Mouse (Mus musculus) forebrain, postnatal 0 days (tissue): Measurements from ENCODE around the gene Fbxw4. TPM values are rescaled to one million over a fixed set of nuclear protein-coding genes. Genes with fewer than 3 reads are reported as not detected.
"Not testable (repeated sequence)": the region's sequence is repeated elsewhere in the genome, so short reads cannot be mapped to it uniquely, and the experiment has no call there.

Experiments
- ATAC-seq: fragments of 200-750 bp; cut with Nextera tagmentation; 2 replicates; pipeline ENCODE4 v1.8.0; 2017; ENCODE audit warnings: mild to moderate bottlenecking, moderate library complexity
- DNase-seq: peaks from one replicate; pipeline ENCODE4 v3.0.0-alpha.2; 2015
- H3K27ac ChIP-seq: fragments of 300-500 bp; sonication (generic); 2 replicates; pipeline ENCODE4 v1.5.1; 2014; ENCODE audit warnings: low read depth, mild to moderate bottlenecking, antibody characterized with exemption, low read length, moderate library complexity, mixed read lengths
- H3K27me3 ChIP-seq: fragments of 300-500 bp; sonication (generic); 2 replicates; pipeline ENCODE4 v1.6.1; 2014; ENCODE audit warnings: mild to moderate bottlenecking, low read length, mixed read lengths; ENCODE audit not compliant: insufficient read depth
- H3K36me3 ChIP-seq: fragments of 300-500 bp; sonication (generic); 2 replicates; pipeline ENCODE4 v1.6.1; 2014; ENCODE audit warnings: mild to moderate bottlenecking, moderate library complexity; ENCODE audit not compliant: insufficient read depth
- H3K4me1 ChIP-seq: fragments of 300-500 bp; sonication (generic); 2 replicates; pipeline ENCODE4 v1.6.1; 2014; ENCODE audit warnings: antibody characterized with exemption; ENCODE audit not compliant: insufficient read depth
- H3K4me2 ChIP-seq: fragments of 300-500 bp; sonication (generic); 2 replicates; pipeline ENCODE4 v1.6.1; 2014; ENCODE audit warnings: low read depth, mild to moderate bottlenecking, moderate library complexity
- H3K4me3 ChIP-seq: fragments of 300-500 bp; sonication (generic); 2 replicates; pipeline ENCODE4 v1.5.1; 2014; ENCODE audit warnings: low read depth, low read length, mixed read lengths
- H3K9ac ChIP-seq: fragments of 300-500 bp; sonication (generic); 2 replicates; pipeline ENCODE4 v1.6.1; 2014; ENCODE audit warnings: mild to moderate bottlenecking
- H3K9me3 ChIP-seq: fragments of 300-500 bp; sonication (generic); 2 replicates; pipeline ENCODE4 v1.6.1; 2016; ENCODE audit warnings: low read length
- CTCF ChIP-seq: sonication (generic); IDR thresholded peaks from 2 replicates; pipeline ENCODE4 v1.5.1; 2016; ENCODE audit warnings: antibody characterized with exemption, control low read depth, low read depth
- WGBS: fragments of 180-500 bp; shearing (Covaris S2); extraction: QIAGEN DNeasy Blood & Tissue Kit; methylation state at CpG from one replicate; pipeline ENCODE4 v1.1.7; 2014; 5-methylcytosine and 5-hydroxymethylcytosine counted together
- polyA plus RNA-seq: library from polyadenylated mRNA; unstranded; fragments of >200 nt; fragmentation: Nextera tagmentation; extraction: Ambion mirVana; gene quantifications from 2 replicates; pipeline ENCODE4 v1.2.1, GENCODE M21; 2015
- total RNA-seq: library from RNA; depleted of rRNA; stranded (reverse); fragments of >200 nt; gene quantifications from 2 replicates; pipeline ENCODE4 v1.2.3, GENCODE M21; 2014

Fbxw4 gene
- total and polyA plus RNA-seq, 2 experiments from 2014 or later = 6.4 to 31.8 TPM

GRCm38 (mm10) chr19:45655870-45656269, 4.2 kb downstream of the Fbxw4 start:
- H3K4me3 ChIP-seq = no peak overlapping the region
- no peak for ATAC-seq
- no peak overlapping the region for H3K4me2 ChIP-seq
- no peak overlapping the region for H3K9ac ChIP-seq
- no peaks in the 10 kb centered on the region for H3K27me3 ChIP-seq
- no peak for TF ChIP-seq CTCF
- H3K36me3 ChIP-seq = no peaks in the 10 kb centered on the region
- no peak for DNase-seq
- no peak overlapping the region for H3K27ac ChIP-seq
- H3K4me1 ChIP-seq = peaks cover 5% of the 10 kb centered on the region; the same call in 1 of the 2 replicates
- WGBS = 55% methylated on average over 8 of the region's 8 CpGs
- no peaks in the 10 kb centered on the region for H3K9me3 ChIP-seq

- Histone ChIP-seq H3K27ac (no peak overlapping the region), H3K27me3 (no peaks in the 10 kb centered on the region), H3K9me3 (no peaks in the 10 kb centered on the region), H3K4me3 (no peak overlapping the region), H3K4me2 (no peak overlapping the region), H3K36me3 (no peaks in the 10 kb centered on the region), H3K9ac (no peak overlapping the region), H3K4me1 (0 out of 2 replicates have a peak, but pooled peaks cover 2% of the 10 kb centered on the region)
- ATAC-seq = no peak
- 31% methylated on average over 6 of the region's 6 CpGs for WGBS
- DNase-seq = no peak
- TF ChIP-seq CTCF = no peak
Observed at GRCm38 (mm10) chr19:45653986-45654385, 6.1 kb downstream of the Fbxw4 start.

DNA sequence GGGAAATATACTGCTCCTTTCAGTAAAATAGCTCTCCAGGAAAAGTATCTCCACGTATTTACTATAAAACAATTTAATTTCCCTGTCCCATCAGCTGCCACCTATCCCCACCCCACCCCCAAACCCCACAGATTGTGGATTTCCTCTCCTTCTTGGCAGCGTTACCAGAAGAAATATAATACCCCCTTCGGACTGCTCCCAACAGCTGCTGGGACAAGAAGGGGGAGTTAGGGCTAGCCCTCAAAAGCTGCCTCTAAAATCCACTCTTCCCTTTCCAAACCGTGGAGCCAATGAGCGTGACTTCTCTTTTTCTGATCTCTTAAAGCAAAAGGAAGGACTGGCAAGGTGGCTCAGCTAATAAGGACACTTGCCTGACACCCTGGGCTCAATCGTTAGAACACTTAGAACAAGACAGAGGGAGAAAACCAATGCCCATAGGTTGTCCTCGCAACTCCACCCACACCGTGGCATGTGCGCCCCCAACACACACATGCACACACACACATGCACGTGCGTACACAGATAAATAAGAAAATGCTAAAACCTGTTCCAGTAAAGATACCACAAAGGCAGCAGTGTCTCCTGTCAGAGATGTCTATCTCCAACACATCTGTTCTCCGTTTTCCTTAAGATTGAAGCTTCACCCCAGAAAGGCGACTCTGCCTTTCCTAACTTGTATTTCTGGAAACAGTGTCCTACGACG, 7.7 kb downstream of the Fbxw4 start:
- DNase-seq = no peak

GRCm38 (mm10) chr19:45651524-45651923, 8.6 kb downstream of the Fbxw4 start:
- 88% methylated on average over 8 of the region's 8 CpGs for WGBS
- ATAC-seq = no peak
- DNase-seq = no peak

More for the DNA sequence above, 7.7 kb downstream of the Fbxw4 start:
- no peak overlapping the region for H3K4me2 ChIP-seq
- H3K27me3 ChIP-seq = no peaks in the 10 kb centered on the region
- no peaks in the 10 kb centered on the region for H3K36me3 ChIP-seq
- TF ChIP-seq CTCF = no peak
- no peaks in the 10 kb centered on the region for H3K4me1 ChIP-seq
- 58% methylated on average over 15 of the region's 15 CpGs for WGBS
- ATAC-seq = no peak
- no peaks in the 10 kb centered on the region for H3K9me3 ChIP-seq
- no peak overlapping the region for H3K4me3 ChIP-seq
- no peak overlapping the region for H3K9ac ChIP-seq
- H3K27ac ChIP-seq = no peak overlapping the region

GRCm38 (mm10) chr19:45649776-45650175, 10.3 kb downstream of the Fbxw4 start:
- H3K9me3 ChIP-seq = no peaks in the 10 kb centered on the region
- no peak for TF ChIP-seq CTCF
- no peaks in the 10 kb centered on the region for H3K36me3 ChIP-seq
- H3K27me3 ChIP-seq = no peaks in the 10 kb centered on the region
- no peak overlapping the region for H3K4me2 ChIP-seq
- H3K27ac ChIP-seq = no peak overlapping the region
- DNase-seq (no peak), ATAC-seq (no peak)
- no peak overlapping the region for H3K9ac ChIP-seq
- 87% methylated on average over 4 of the region's 4 CpGs for WGBS
- H3K4me1 ChIP-seq = no peaks in the 10 kb centered on the region
- H3K4me3 ChIP-seq = no peak overlapping the region

More at GRCm38 (mm10) chr19:45651524-45651923, 8.6 kb downstream of the Fbxw4 start:
- no peaks in the 10 kb centered on the region for H3K9me3 ChIP-seq
- H3K4me1 ChIP-seq = no peaks in the 10 kb centered on the region
- H3K27ac ChIP-seq = no peak overlapping the region
- no peaks in the 10 kb centered on the region for H3K27me3 ChIP-seq
- no peak overlapping the region for H3K4me3 ChIP-seq
- H3K36me3 ChIP-seq = no peaks in the 10 kb centered on the region
- no peak for TF ChIP-seq CTCF
- H3K4me2 ChIP-seq = no peak overlapping the region
- H3K9ac ChIP-seq = no peak overlapping the region

DNA sequence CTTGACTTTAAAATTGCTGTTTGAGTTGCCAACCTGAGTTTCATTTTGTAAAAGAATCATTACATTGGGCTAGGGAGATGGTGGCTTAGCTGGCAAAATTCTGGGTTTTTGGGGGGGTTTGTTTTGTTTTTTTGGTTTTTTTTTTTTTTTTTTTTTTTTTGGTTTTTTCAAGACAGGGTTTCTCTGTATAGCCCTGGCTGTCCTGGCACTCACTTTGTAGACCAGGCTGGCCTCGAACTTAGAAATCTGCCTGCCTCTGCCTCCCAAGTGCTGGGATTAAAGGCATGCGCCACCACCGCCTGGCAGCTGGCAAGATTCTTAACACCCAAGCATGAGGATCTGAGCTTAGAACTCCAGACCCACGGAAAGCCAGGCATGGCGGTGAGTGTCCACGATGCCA, 11.6 kb downstream of the Fbxw4 start:
- ATAC-seq, H3K36me3 ChIP-seq, H3K27ac ChIP-seq, H3K4me2 ChIP-seq, H3K9me3 ChIP-seq, H3K27me3 ChIP-seq, H3K9ac ChIP-seq, DNase-seq, H3K4me1 ChIP-seq, H3K4me3 ChIP-seq: not testable (repeated sequence)
- 98% methylated on average over 6 of the region's 6 CpGs for WGBS

GRCm38 (mm10) chr19:45646866-45647265, 13.2 kb downstream of the Fbxw4 start:
- H3K9ac ChIP-seq = no peak overlapping the region
- ATAC-seq = no peak
- no peak overlapping the region for H3K27ac ChIP-seq
- H3K27me3 ChIP-seq = no peaks in the 10 kb centered on the region
- no peak overlapping the region for H3K4me2 ChIP-seq
- H3K36me3 ChIP-seq = no peaks in the 10 kb centered on the region
- DNase-seq = no peak
- WGBS = 42% methylated on average over 4 of the region's 4 CpGs
- TF ChIP-seq CTCF = no peak
- no peaks in the 10 kb centered on the region for H3K9me3 ChIP-seq
- no peak overlapping the region for H3K4me3 ChIP-seq
- H3K4me1 ChIP-seq = no peaks in the 10 kb centered on the region
